Mouse (Mus musculus) induced T-regulatory cell, adult 2 months (primary cell): ENCODE measurements at regions not wholly inside any gene's neighbourhood (a gene's known extent, or its start where the extent isn't known, plus 50 kb on each side); places are given as distances from the start of the nearest gene placed in this dataset.

Source experiments
- DNase-seq: peaks from one replicate; pipeline ENCODE4 v3.0.0-alpha.2; 2012; ENCODE audit warnings: low read depth

DNA sequence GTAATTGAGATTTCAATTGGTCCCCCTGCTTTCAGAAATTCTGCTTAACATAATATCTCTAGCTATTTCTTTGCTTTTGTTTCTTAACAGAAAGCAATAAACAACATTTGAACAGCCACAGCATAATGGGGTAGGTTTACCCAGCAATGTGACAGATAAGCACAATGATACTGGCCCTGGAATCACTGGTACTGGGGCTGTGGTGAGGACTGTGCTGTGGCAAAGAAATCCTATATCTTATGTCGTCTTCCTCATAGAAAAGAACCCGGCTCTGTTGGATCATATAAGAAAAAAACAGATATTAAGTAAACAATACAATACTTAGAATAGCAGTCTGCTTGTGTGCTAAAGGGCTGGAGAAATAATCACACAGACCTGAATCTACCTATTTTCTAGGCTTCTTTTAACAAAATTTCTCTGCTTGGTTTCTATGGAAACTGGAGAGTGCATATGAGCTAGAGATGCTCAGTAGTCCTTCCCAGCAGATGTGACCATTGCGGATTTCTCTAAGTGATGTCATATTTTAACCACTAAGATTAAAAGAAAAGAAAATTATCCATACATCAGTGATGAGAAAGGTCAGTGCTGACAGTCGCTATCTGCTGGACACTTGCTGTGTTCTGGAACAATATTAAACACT is 119.8 kb upstream of the Gnao1 start:
- no peak for DNase-seq

DNA sequence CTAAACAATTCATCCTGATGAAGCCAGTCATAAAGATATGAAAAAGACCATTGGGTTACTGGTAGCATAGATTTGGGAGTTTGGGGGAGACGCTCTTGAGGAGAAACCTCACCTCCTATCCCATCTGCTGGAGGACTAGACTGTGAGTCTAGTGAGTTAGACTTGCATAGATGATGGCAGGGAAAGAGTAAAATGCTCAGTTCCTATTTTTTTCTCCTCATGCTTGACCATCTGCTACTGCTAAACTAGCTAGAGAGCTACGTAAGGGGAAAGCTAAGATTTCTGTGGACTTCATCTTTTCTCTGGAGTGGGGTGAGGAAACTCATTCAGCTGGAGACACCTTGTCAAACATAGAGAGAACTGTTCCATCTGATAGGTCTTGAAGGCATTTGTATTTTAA is 118.4 kb upstream of the Gnao1 start:
- DNase-seq = no peak

- DNase-seq = no peak
Measured at GRCm38 (mm10) chr8:93691826-93692225, 117.9 kb upstream of the Gnao1 start.

GRCm38 (mm10) chr8:93697206-93697605 is 112.6 kb upstream of the Gnao1 start:
- DNase-seq = no peak

DNA sequence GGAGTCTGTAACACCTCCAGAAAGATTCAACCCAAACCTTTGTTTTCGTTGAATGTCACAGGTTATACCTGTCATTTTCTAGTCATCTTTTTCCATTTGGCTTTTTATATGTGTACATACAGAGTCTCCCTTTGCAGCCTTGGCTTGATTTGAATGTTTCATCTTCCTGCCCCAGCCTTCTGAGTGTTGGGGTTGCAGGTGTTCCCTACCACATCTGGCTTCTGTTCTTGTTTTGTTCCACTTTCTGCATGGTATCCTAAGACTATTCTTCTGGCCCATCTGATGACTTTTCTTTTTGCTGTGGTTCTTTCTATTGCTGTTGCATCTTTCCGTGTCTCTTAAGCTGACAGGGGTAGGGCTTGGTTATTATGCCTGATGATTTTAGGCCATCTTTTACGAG is 111.3 kb upstream of the Gnao1 start:
- no peak for DNase-seq

DNA sequence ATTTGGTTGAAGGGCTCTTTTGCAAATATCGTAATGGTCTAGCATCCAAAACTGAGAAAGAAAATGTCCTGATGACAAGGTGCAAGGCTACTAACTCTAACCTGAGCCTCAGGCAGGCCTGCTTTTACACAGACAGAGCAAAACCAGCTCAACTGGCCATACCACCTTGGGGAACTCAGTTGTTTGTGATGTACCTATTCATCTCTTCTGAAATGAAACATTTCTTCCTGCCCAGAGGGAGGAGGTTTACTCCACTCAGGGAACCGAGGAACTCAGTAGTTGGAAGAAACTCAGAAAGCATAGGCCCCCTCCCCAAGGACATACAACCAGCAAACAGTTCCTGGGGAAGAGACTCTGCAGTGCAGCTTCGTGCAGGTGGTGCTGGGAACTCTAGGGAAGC is 108.4 kb upstream of the Gnao1 start:
- no peak for DNase-seq

DNA sequence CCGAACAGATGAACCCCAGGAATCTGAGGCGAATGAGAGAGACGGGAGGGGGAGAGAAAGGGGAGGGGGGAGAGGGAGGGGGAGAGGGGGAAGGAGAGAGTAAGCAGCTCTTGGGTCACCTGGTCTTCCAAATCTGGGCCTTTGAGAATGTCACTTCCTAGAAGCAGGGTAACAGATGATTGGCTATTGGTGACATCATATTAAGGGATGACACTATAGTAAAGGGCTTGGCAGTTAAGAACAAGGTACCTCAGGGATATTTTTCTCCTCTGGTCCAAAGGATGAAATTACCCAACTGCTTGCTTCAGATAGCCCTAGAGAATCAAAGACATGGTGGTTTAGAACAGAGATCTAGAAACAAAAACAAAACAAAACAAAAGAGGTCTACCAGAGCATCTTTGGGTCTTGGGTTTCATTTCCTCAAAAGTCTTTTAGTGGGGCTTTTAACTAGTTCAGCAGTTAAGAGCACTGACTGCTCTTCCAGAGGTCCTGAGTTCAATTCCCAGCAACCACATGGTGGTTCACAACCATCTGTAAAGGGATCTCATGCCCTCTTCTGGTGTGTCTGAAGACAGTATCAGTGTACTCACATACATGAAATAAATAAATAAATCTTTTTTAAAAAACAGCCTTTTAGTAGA is 97.6 kb upstream of the Gnao1 start:
- DNase-seq = no peak

GRCm38 (mm10) chr8:93713221-93713620 is 96.5 kb upstream of the Gnao1 start:
- DNase-seq = no peak

DNA sequence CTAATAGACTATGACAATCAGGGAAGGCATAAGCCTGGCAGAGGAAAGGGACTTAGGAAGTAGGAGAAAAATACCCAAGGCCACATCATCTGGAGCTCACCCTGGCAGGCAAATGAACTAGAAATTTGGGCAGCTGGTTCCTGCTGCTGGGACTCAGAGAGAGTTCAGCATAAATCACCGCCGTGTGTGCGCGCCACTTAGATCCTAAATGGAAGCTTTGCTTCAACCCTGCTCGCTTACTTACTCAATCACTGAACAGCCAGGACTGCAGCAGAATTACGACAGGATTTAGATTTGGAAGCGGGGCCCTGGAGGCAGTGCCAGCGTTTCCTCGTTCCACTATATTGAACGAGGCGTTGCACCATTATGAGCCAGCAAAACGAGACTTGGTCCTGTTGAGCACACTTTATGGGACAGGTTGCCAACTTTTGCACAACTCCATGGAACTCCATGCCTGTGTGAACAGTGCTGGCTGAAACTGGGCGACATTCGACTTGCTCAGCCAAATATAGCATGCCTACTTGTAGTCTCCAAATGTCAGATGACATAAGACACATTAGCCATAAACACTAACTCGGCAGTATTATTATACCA is 84.8 kb upstream of the Gnao1 start:
- DNase-seq = no peak

DNA sequence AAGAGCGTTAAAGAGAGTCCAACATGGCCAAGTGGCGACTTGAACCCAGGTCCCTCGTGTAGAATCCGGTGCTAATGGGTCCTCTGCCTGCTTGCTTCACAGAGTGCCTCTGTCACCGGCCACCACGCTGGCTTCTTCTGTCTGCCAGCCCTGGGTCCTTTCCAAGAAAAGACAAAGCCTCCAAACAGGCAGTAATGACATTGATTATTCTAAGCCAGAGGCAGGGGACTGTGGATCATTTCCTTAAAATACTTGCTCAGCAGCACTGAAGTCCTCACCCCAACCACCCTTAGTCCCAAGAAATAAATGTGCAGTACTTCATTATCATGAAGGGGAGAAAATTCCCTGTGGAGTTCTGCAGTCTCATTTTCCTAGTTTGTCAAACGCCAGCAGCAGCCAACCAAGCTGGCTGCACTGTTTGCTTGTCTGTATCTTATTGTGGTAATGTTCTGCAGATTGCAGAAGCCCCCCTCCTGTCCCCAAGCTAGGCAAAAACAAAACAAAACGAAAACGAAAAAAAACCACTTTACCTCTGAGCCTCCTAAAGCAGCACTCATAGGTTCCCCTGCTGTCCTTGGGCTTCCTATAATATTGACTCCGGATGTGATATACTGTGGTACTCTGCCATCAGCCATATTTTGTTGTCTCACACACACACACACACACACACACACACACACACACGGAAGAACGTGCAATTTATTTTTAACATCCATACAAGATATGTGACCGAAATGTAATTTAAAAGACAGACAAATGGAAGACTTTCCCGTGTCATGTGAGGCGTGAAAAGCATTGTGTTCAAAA is 80.4 kb upstream of the Gnao1 start:
- no peak for DNase-seq

- no peak for DNase-seq
Measured at GRCm38 (mm10) chr8:93730738-93731700, 78.7 kb upstream of the Gnao1 start.

DNA sequence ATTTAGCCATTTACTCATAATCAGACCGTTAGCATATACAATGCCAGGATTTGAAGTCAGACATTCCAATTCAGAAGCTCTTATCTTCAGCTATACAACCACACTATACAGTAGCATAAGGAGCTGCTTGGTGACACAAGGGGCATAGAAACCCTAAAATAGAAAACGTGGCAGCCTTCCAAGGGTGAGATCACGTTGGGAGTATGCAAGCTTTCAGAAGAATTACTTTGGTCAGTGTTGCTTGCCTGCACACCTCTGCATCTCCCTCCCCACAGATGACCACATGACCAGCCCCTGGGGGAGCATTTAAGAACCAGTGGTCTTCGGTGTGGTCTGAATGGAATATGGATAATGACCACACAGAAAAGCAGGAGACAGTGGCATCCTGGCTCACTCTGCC is 74.9 kb upstream of the Gnao1 start:
- no peak for DNase-seq

DNA sequence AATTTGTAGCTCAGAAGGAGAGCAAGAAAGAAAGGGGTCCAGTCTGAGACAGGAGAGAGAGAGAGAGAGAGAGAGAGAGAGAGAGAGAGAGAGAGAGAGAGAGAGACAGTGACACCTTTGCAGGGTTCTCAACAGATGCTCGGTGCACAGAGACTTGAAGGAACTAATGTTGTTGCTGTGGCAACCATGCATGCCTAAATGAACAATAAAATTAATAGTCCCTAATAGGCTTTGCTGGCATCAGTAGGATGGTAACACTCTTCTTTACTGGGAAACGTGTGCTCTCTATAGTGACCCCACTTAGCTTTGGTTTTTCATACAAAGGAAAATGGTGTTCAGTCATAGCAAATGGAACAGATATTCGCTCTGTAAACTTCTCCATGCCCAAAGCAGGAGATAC is 69.5 kb upstream of the Gnao1 start:
- DNase-seq = no peak

DNA sequence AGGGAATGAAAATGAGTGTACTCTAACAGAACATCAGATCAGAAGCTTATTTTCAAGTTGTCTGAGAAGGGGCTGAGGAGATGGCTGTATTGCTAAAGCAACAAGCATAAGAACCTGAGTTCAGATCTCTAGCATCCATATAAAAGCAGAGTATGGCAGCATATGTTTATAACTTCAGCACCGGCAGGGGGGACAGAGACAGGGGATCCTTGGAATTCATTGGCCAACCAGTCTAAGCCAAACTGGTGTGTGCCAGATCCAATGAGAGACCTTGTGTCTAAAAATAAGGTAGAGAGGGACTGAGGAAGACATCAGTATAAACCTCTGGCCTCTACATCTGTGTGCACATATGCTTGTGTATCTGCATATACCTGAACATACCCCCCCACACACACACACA is 61.0 kb upstream of the Gnao1 start:
- DNase-seq = no peak

DNA sequence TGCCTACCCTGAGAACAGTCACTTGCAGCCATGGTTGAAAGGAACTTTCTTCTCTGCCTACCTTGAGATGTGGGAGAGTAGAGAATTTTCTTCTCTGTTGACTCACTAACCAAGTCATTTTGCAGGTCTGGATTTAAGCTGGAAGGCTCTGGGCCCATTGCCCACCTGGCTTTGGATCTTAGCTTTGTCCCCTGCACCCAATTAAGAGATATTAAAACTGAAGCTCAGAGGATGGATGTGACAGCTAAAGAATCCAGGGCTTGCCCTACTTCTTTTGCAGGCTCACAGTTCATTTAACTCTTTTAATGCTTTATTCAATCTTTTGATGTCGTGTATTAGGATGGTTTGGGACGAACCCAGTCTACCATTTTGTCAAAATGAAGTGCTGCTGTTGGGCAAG is 58.8 kb upstream of the Gnao1 start:
- DNase-seq = no peak

DNA sequence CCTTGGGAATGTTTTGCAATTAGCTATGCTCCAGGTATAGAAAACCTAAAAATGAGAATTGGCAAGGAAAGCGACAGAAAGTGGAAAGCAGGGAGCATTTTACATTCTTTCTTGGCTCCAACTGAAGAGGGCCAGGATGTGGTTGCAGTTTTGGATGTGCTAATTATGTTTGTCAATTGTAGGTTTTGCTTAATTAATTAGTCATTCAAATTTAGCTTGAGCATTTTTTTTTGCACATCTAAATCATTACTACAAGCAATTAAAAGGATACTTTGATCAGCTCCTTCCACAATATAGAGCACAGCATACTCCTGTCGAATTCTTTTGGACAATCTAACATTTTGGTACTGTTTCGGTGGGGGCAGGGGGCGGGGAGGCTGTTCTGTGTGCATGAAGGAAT is 53.8 kb upstream of the Gnao1 start:
- no peak for DNase-seq
